Mouse (Mus musculus): Measurements from ENCODE around the gene Tspyl2.

DNA sequence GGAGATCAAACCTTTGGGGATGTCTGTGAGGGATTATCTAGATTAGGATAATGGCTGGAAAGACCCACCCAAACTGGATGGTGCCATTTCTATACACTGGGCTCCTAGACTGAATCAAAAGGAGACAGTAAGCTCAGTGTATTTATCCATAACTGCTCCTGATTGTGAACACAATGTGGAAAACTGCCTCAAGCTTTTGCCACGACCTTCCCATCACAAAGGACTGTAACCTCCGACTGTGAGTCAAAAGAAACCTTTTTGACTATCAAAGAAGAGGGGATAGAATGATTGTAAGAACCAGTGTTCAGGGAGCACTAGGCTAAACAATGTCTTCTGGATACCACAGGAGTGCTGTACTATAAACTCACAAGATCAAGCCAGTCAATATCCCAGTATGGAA is 36.0 kb downstream of the Tspyl2 start:
- TF ChIP-seq FLI1 (IDR thresholded peaks at IDR 0.05; ENCODE audit: low read length) (no peak), GATA1 (IDR thresholded peaks at IDR 0.05; ENCODE audit: borderline replicate concordance, low read length) (no peak)

Data from megakaryocyte, embryonic 14.5 days (primary cell).